Mouse (Mus musculus) urinary bladder, postnatal 25 days (tissue): Measurements from ENCODE around the gene Krt14.

Source experiments
- DNase-seq: peaks from one replicate; pipeline ENCODE4 v3.0.0; 2022; ENCODE audit warnings: low spot score

Gene Krt14

GRCm38 (mm10) chr11:100164392-100164791 lies 43.0 kb downstream of the Krt14 start:
- no peak for DNase-seq

- no peak for DNase-seq
Observed at GRCm38 (mm10) chr11:100157908-100158477, 49.4 kb downstream of the Krt14 start.

GRCm38 (mm10) chr11:100157331-100157730 lies 50.0 kb downstream of the Krt14 start:
- DNase-seq = no peak

- no peak for DNase-seq
Observed at GRCm38 (mm10) chr11:100155497-100156255, 51.7 kb downstream of the Krt14 start.
